Comparison of ENCODE assay signal across 8 mouse cellular contexts in genomic region chr8:12915187-12916006, GRCm38 (mm10). TPM values are rescaled to one million over a fixed set of nuclear protein-coding genes. Genes with fewer than 3 reads are reported as not detected.
DNase-seq lines count a peak whose midpoint lies in the region; ATAC-seq and TF ChIP-seq lines count a peak whose summit lies in the region.

No protein-coding gene starts in this region.

- TF ChIP-seq POLR2A in lung, adult 2 months (IDR thresholded peaks at IDR 0.05; ENCODE audit: borderline replicate concordance, extremely low read depth, low read depth, low read length): no peak
- TF ChIP-seq POLR2A in limb, embryonic 14.5 days (IDR thresholded peaks at IDR 0.05; ENCODE audit: borderline replicate concordance, extremely low read depth, insufficient read depth, insufficient read length): no peak

- H3K36me3 ChIP-seq in hindbrain, embryonic 11.5 days (ENCODE audit: control insufficient read depth, insufficient read depth, low read length): no peaks in the 10 kb centered on the region
- H3K36me3 ChIP-seq in limb, embryonic 14.5 days (ENCODE audit: control insufficient read depth, insufficient read depth, low read length): no peaks in the 10 kb centered on the region

- peak; percentile 75; the same call in 1 of the 2 replicates for ATAC-seq in hindbrain, embryonic 11.5 days (ENCODE audit: low FRiP score)
- peak; percentile 83 for ATAC-seq in limb, embryonic 14.5 days (ENCODE audit: low FRiP score, low read depth)

- peak overlapping the region; percentile 64 for H3K9ac ChIP-seq in hindbrain, embryonic 11.5 days (ENCODE audit: low read depth, low read length)
- H3K9ac ChIP-seq in limb, embryonic 14.5 days (ENCODE audit: low read depth, low read length, severe bottlenecking): peak overlapping the region; percentile 61

- H3K27me3 ChIP-seq in hindbrain, embryonic 11.5 days (ENCODE audit: control insufficient read depth, insufficient read depth, low read length): no peaks in the 10 kb centered on the region
- H3K27me3 ChIP-seq in limb, embryonic 14.5 days (ENCODE audit: control insufficient read depth, insufficient read depth, low read length): no peaks in the 10 kb centered on the region

- H3K4me2 ChIP-seq in hindbrain, embryonic 11.5 days (replicated peaks; ENCODE audit: low read depth, low read length): peak overlapping the region; percentile 87
- H3K4me2 ChIP-seq in limb, embryonic 14.5 days (replicated peaks; ENCODE audit: low read depth, low read length, severe bottlenecking): peak overlapping the region; percentile 95

- DNase-seq in lung, adult 2 months: no peak
- no peak for DNase-seq in lung, postnatal 36 days
- peak; percentile 69 to 70 for DNase-seq in cerebellum, postnatal 36 days
- peak; percentile 65 for DNase-seq in hindbrain, embryonic 11.5 days (ENCODE audit: low spot score)
- DNase-seq in limb, embryonic 14.5 days (ENCODE audit: low spot score): peak; percentile 63
- peak; percentile 59 to 61 for DNase-seq in right cerebral cortex, adult 2 months (ENCODE audit: low spot score in 2 of 2)
- no peak for DNase-seq in adrenal gland, postnatal 10 days
- DNase-seq in spleen, postnatal 14 days (ENCODE audit: low spot score in 2 of 2): no peak

- no peaks in the 10 kb centered on the region for H3K4me1 ChIP-seq in lung, adult 2 months (ENCODE audit: control insufficient read depth, insufficient read depth, low read length)
- H3K4me1 ChIP-seq in hindbrain, embryonic 11.5 days (replicated peaks; ENCODE audit: control insufficient read depth, insufficient read depth, low read length): no peaks in the 10 kb centered on the region
- H3K4me1 ChIP-seq in limb, embryonic 14.5 days (ENCODE audit: control insufficient read depth, insufficient read depth, low read length): peaks cover 10% of the 10 kb centered on the region

- H3K9me3 ChIP-seq in hindbrain, embryonic 11.5 days (ENCODE audit: control insufficient read depth, low read length): no peaks in the 10 kb centered on the region
- no peaks in the 10 kb centered on the region for H3K9me3 ChIP-seq in limb, embryonic 14.5 days (ENCODE audit: control insufficient read depth, low read length)

- 17% methylated on average over 42 of the region's 42 CpGs for WGBS in lung, adult 2 months
- 22% methylated on average over 37 of the region's 42 CpGs for WGBS in hindbrain, embryonic 11.5 days
- 19% methylated on average over 33 of the region's 42 CpGs for WGBS in limb, embryonic 14.5 days

- peak overlapping the region; percentile 26 for H3K4me3 ChIP-seq in lung, adult 2 months (replicated peaks; ENCODE audit: extremely low read depth, low read depth, low read length)
- H3K4me3 ChIP-seq in hindbrain, embryonic 11.5 days (ENCODE audit: low read depth, low read length): peak overlapping the region; percentile 49
- peak overlapping the region; percentile 52 for H3K4me3 ChIP-seq in limb, embryonic 14.5 days (replicated peaks; ENCODE audit: low read length)

- peak overlapping the region; percentile 33; the same call in 1 of the 2 replicates for H3K27ac ChIP-seq in hindbrain, embryonic 11.5 days (ENCODE audit: low read depth, low read length)
- no peak overlapping the region for H3K27ac ChIP-seq in limb, embryonic 14.5 days (replicated peaks; ENCODE audit: low read depth, low read length)

- TF ChIP-seq CTCF in lung, adult 2 months (IDR thresholded peaks at IDR 0.05; ENCODE audit: insufficient read depth, low read length): no peak

RNA-seq across cellular contexts. Expression of gene Mcf2l, which starts 41.8 kb away (rescaled TPM):
- polyA plus RNA-seq in lung, adult 2 months (2012; rRNA removed): 42.8 and 65.2 TPM in 2 replicates
- polyA plus RNA-seq in hindbrain, embryonic 11.5 days (2014; fragmentation: Nextera tagmentation; extraction: Ambion mirVana): 51.0 and 54.4 TPM in 2 replicates
- polyA plus RNA-seq in limb, embryonic 14.5 days (2012; rRNA removed): 14.2 and 14.9 TPM in 2 replicates
- 11.5 and 15.1 TPM in 2 replicates for polyA plus RNA-seq in limb, embryonic 14.5 days (2014; fragmentation: Nextera tagmentation; extraction: Ambion mirVana)
- 10 to 100 TPM; 43.0 to 52.5 TPM for total RNA-seq in adrenal gland, postnatal 10 days (2021)

Comparison
In these comparisons a context has a peak if more than half of its experiments do, and no peak if none do; other contexts are left out.
1. DNase-seq: peak in cerebellum, postnatal 36 days (2 of 2), hindbrain, embryonic 11.5 days (single experiment), limb, embryonic 14.5 days (single experiment) and right cerebral cortex, adult 2 months (2 of 2); none in lung, adult 2 months (single experiment), lung, postnatal 36 days (single experiment), adrenal gland, postnatal 10 days (single experiment) and spleen, postnatal 14 days (0 of 2).
2. Peak in every context shown above with its lines, with median percentiles within 50 percentile points of each other: H3K4me3 ChIP-seq.